Mouse (Mus musculus) embryonic facial prominence, embryonic 15.5 days (tissue): ENCODE measurements around the gene Epb41l1. TPM values are rescaled to one million over a fixed set of nuclear protein-coding genes. Genes with fewer than 3 reads are reported as not detected.

ENCODE experiments used
- ATAC-seq: fragments of 200-750 bp; cut with Nextera tagmentation; 2 replicates; pipeline ENCODE4 v1.8.0; 2017; ENCODE audit warnings: low read depth, moderate TSS enrichment; ENCODE audit not compliant: insufficient number of reproducible peaks, low FRiP score, low TSS enrichment
- H3K27ac ChIP-seq: fragments of 300-500 bp; sonication (generic); replicated peaks from 2 replicates; pipeline ENCODE4 v1.5.1; 2015; ENCODE audit warnings: mild to moderate bottlenecking, inconsistent platforms
- H3K27me3 ChIP-seq: fragments of 300-500 bp; sonication (generic); 2 replicates; pipeline ENCODE4 v1.6.1; 2015; ENCODE audit warnings: inconsistent platforms
- H3K36me3 ChIP-seq: fragments of 300-500 bp; sonication (generic); 2 replicates; pipeline ENCODE4 v1.6.1; 2015; ENCODE audit warnings: mild to moderate bottlenecking, inconsistent platforms
- H3K4me1 ChIP-seq: fragments of 300-500 bp; sonication (generic); 2 replicates; pipeline ENCODE4 v1.6.1; 2015; ENCODE audit warnings: inconsistent platforms
- H3K4me2 ChIP-seq: fragments of 300-500 bp; sonication (generic); replicated peaks from 2 replicates; pipeline ENCODE4 v1.6.1; 2015; ENCODE audit warnings: mild to moderate bottlenecking, inconsistent platforms
- H3K4me3 ChIP-seq: fragments of 300-500 bp; sonication (generic); replicated peaks from 2 replicates; pipeline ENCODE4 v1.5.1; 2015; ENCODE audit warnings: mild to moderate bottlenecking, inconsistent platforms
- H3K9ac ChIP-seq: fragments of 300-500 bp; sonication (generic); 2 replicates; pipeline ENCODE4 v1.6.1; 2015; ENCODE audit warnings: inconsistent platforms
- H3K9me3 ChIP-seq: fragments of 300-500 bp; sonication (generic); replicated peaks from 2 replicates; pipeline ENCODE4 v1.6.1; 2016; ENCODE audit warnings: inconsistent platforms
- WGBS: fragments of 180-500 bp; shearing (Covaris S2); methylation state at CpG from one replicate; pipeline ENCODE4 v1.1.7; 2015; 5-methylcytosine and 5-hydroxymethylcytosine counted together
- microRNA-seq: library from miRNA; unstranded; fragments of <30 nt; microRNA quantifications from one replicate; pipeline ENCODE4, GENCODE M21; 2016; ENCODE audit warnings: borderline number of aligned reads
- polyA plus RNA-seq: library from polyadenylated mRNA; unstranded; fragments of >200 nt; fragmentation: Nextera tagmentation; extraction: Ambion mirVana; gene quantifications from 2 replicates; pipeline ENCODE4 v1.2.1, GENCODE M21; 2015

Epb41l1 gene
- polyA plus RNA-seq, 1 experiment from 2014 or later, result 3.4 TPM

GRCm38 (mm10) chr2:156581244-156581643 is 160.5 kb downstream of the Epb41l1 start:
- WGBS, result 49% methylated on average over 10 of the region's 10 CpGs
- H3K36me3 ChIP-seq, result no peaks in the 10 kb centered on the region
- no peak overlapping the region for H3K9ac ChIP-seq
- ATAC-seq, result no peak
- no peak overlapping the region for H3K4me2 ChIP-seq
- peaks cover 3% of the 10 kb centered on the region; the same call in 1 of the 2 replicates for H3K27me3 ChIP-seq
- peaks cover 12% of the 10 kb centered on the region for H3K4me1 ChIP-seq
- no peak overlapping the region for H3K27ac ChIP-seq
- H3K9me3 ChIP-seq, result no peaks in the 10 kb centered on the region
- no peak overlapping the region for H3K4me3 ChIP-seq

- Histone ChIP-seq H3K9me3 (no peaks in the 10 kb centered on the region), H3K4me2 (no peak overlapping the region)
- 84% methylated on average over 10 of the region's 10 CpGs for WGBS
These were observed 162.2 kb downstream of the Epb41l1 start for GRCm38 (mm10) chr2:156582887-156583286.

GRCm38 (mm10) chr2:156584154-156584796 is 163.6 kb downstream of the Epb41l1 start:
- no peak overlapping the region for H3K27ac ChIP-seq
- H3K9me3 ChIP-seq, result no peaks in the 10 kb centered on the region
- H3K27me3 ChIP-seq, result peaks cover 3% of the 10 kb centered on the region; the same call in 1 of the 2 replicates
- ATAC-seq, result no peak
- no peak overlapping the region for H3K4me3 ChIP-seq
- no peaks in the 10 kb centered on the region for H3K36me3 ChIP-seq
- H3K4me2 ChIP-seq, result no peak overlapping the region
- peaks cover 12% of the 10 kb centered on the region for H3K4me1 ChIP-seq
- 62% methylated on average over 11 of the region's 11 CpGs for WGBS
- no peak overlapping the region for H3K9ac ChIP-seq

More at GRCm38 (mm10) chr2:156582887-156583286, 162.2 kb downstream of the Epb41l1 start:
- Histone ChIP-seq H3K27me3 (peaks cover 3% of the 10 kb centered on the region; the same call in 1 of the 2 replicates), H3K27ac (no peak overlapping the region), H3K36me3 (no peaks in the 10 kb centered on the region), H3K9ac (no peak overlapping the region), H3K4me1 (peaks cover 12% of the 10 kb centered on the region), H3K4me3 (no peak overlapping the region)
- no peak for ATAC-seq

GRCm38 (mm10) chr2:156584797-156585471 is 164.2 kb downstream of the Epb41l1 start:
- Histone ChIP-seq H3K9ac (no peak overlapping the region), H3K4me1 (peaks cover 12% of the 10 kb centered on the region), H3K4me3 (no peak overlapping the region), H3K27me3 (peaks cover 3% of the 10 kb centered on the region; the same call in 1 of the 2 replicates), H3K36me3 (no peaks in the 10 kb centered on the region), H3K9me3 (no peaks in the 10 kb centered on the region), H3K4me2 (no peak overlapping the region), H3K27ac (no peak overlapping the region)
- ATAC-seq, result no peak
- 29% methylated on average over 14 of the region's 14 CpGs for whole genome bisulfite sequencing

GRCm38 (mm10) chr2:156589481-156589880 is 168.8 kb downstream of the Epb41l1 start:
- H3K9me3 ChIP-seq, result no peaks in the 10 kb centered on the region
- H3K36me3 ChIP-seq, result no peaks in the 10 kb centered on the region

More at GRCm38 (mm10) chr2:156589481-156589880, 168.8 kb downstream of the Epb41l1 start:
- Histone ChIP-seq H3K27me3 (peaks cover 3% of the 10 kb centered on the region; the same call in 1 of the 2 replicates), H3K4me3 (no peak overlapping the region), H3K4me2 (no peak overlapping the region), H3K4me1 (peaks cover 10% of the 10 kb centered on the region; the same call in 1 of the 2 replicates), H3K9ac (no peak overlapping the region), H3K27ac (no peak overlapping the region)
- no peak for ATAC-seq
- WGBS, result 88% methylated on average over 9 of the region's 9 CpGs

Small RNAs within 50 kb of the gene (microRNA-seq; reads per million reads assigned to microRNA genes)
- gene Gm22758, result not detected

Other genes starting within 250 kb of the Epb41l1 start
- 643 and 665 TPM in 2 replicates for gene Rbm39, start 240.7 kb upstream of the Epb41l1 start, polyA plus RNA-seq
- 72.1 and 85.8 TPM in 2 replicates for gene Phf20, start 224.4 kb upstream of the Epb41l1 start, polyA plus RNA-seq
- gene Cnbd2, start 108.6 kb upstream of the Epb41l1 start, polyA plus RNA-seq, result 4.2 and 5.2 TPM in 2 replicates
- gene Scand1, start 108.2 kb upstream of the Epb41l1 start, polyA plus RNA-seq, result 80.1 and 84.4 TPM in 2 replicates
- 33.6 and 34.4 TPM in 2 replicates for gene Aar2, start 126.7 kb downstream of the Epb41l1 start, polyA plus RNA-seq
- gene Dlgap4, start 192.8 kb downstream of the Epb41l1 start, polyA plus RNA-seq, result 87.7 and 96.6 TPM in 2 replicates